Mouse (Mus musculus) stomach, postnatal 0 days (tissue): ENCODE results near the gene Zfp423. TPM values are rescaled to one million over a fixed set of nuclear protein-coding genes. Genes with fewer than 3 reads are reported as not detected.

Experiments
- ATAC-seq: fragments of 200-750 bp; cut with Nextera tagmentation; 2 replicates; pipeline ENCODE4 v1.8.0; 2017; ENCODE audit not compliant: low FRiP score, low TSS enrichment
- DNase-seq: peaks from one replicate; pipeline ENCODE4 v3.0.0-alpha.2; 2016; ENCODE audit warnings: low spot score
- H3K27ac ChIP-seq: fragments of 300-500 bp; sonication (generic); replicated peaks from 2 replicates; pipeline ENCODE4 v1.5.1; 2014; ENCODE audit warnings: mild to moderate bottlenecking, control low read depth
- H3K27me3 ChIP-seq: fragments of 300-500 bp; sonication (generic); 2 replicates; pipeline ENCODE4 v1.6.1; 2014; ENCODE audit warnings: low read length; ENCODE audit not compliant: control insufficient read depth, insufficient read depth
- H3K36me3 ChIP-seq: fragments of 300-500 bp; sonication (generic); 2 replicates; pipeline ENCODE4 v1.6.1; 2014; ENCODE audit warnings: low read length, mixed read lengths; ENCODE audit not compliant: control insufficient read depth, insufficient read depth
- H3K4me1 ChIP-seq: fragments of 300-500 bp; sonication (generic); replicated peaks from 2 replicates; pipeline ENCODE4 v1.6.1; 2014; ENCODE audit warnings: antibody characterized with exemption; ENCODE audit not compliant: control insufficient read depth, insufficient read depth
- H3K4me2 ChIP-seq: fragments of 300-500 bp; sonication (generic); replicated peaks from 2 replicates; pipeline ENCODE4 v1.6.1; 2014; ENCODE audit warnings: low read depth, mild to moderate bottlenecking, control low read depth, moderate library complexity
- H3K4me3 ChIP-seq: fragments of 300-500 bp; sonication (generic); 2 replicates; pipeline ENCODE4 v1.5.1; 2014; ENCODE audit warnings: low read depth, low read length, control low read depth
- H3K9ac ChIP-seq: fragments of 300-500 bp; sonication (generic); 2 replicates; pipeline ENCODE4 v1.6.1; 2014; ENCODE audit warnings: mild to moderate bottlenecking, low read length, control low read depth, mixed read lengths
- H3K9me3 ChIP-seq: fragments of 300-500 bp; sonication (generic); 2 replicates; pipeline ENCODE4 v1.6.1; 2016; ENCODE audit warnings: low read length; ENCODE audit not compliant: control insufficient read depth
- CTCF ChIP-seq: IDR thresholded peaks from 2 replicates; pipeline ENCODE4 v1.5.1; 2016; ENCODE audit warnings: antibody characterized with exemption, low read depth, mild to moderate bottlenecking, moderate library complexity
- EP300 ChIP-seq: optimal IDR thresholded peaks from 2 replicates; pipeline ENCODE3; 2016; ENCODE audit warnings: antibody characterized with exemption
- WGBS: fragments of 180-500 bp; shearing (Covaris S2); extraction: QIAGEN DNeasy Blood & Tissue Kit; methylation state at CpG from one replicate; pipeline ENCODE4 v1.1.7; 2014; 5-methylcytosine and 5-hydroxymethylcytosine counted together
- polyA plus RNA-seq: library from polyadenylated mRNA; unstranded; fragments of >200 nt; fragmentation: Nextera tagmentation; extraction: Ambion mirVana; gene quantifications from 2 replicates; pipeline ENCODE4 v1.2.1, GENCODE M21; 2015

Zfp423 gene
- polyA plus RNA-seq, 1 experiment from 2014 or later: 2.6 TPM

- ATAC-seq: no peak
- no peaks in the 10 kb centered on the region for H3K36me3 ChIP-seq
- no peak for DNase-seq
- no peaks in the 10 kb centered on the region for H3K9me3 ChIP-seq
- 84% methylated on average over 13 of the region's 13 CpGs for WGBS
- no peak overlapping the region for H3K4me2 ChIP-seq
- no peak overlapping the region for H3K27ac ChIP-seq
- H3K27me3 ChIP-seq: no peaks in the 10 kb centered on the region
- H3K4me3 ChIP-seq: no peak overlapping the region
- TF ChIP-seq EP300 (no peak), CTCF (no peak)
- no peak overlapping the region for H3K9ac ChIP-seq
- no peaks in the 10 kb centered on the region for H3K4me1 ChIP-seq
Measured at GRCm38 (mm10) chr8:87671209-87671970, 288.0 kb downstream of the Zfp423 start.

- ATAC-seq (no peak), DNase-seq (no peak)
- no peak overlapping the region for H3K27ac ChIP-seq
- no peaks in the 10 kb centered on the region for H3K9me3 ChIP-seq
- H3K9ac ChIP-seq: no peak overlapping the region
- WGBS: 90% methylated on average over 3 of the region's 3 CpGs
- H3K4me3 ChIP-seq: no peak overlapping the region
- H3K4me1 ChIP-seq: no peaks in the 10 kb centered on the region
- TF ChIP-seq EP300 (no peak), CTCF (no peak)
- H3K27me3 ChIP-seq: no peaks in the 10 kb centered on the region
- H3K4me2 ChIP-seq: no peak overlapping the region
- H3K36me3 ChIP-seq: no peaks in the 10 kb centered on the region
Measured at GRCm38 (mm10) chr8:87670232-87670631, 289.2 kb downstream of the Zfp423 start.

- Histone ChIP-seq H3K36me3 (no peaks in the 10 kb centered on the region), H3K9ac (no peak overlapping the region), H3K4me1 (no peaks in the 10 kb centered on the region), H3K4me2 (no peak overlapping the region), H3K4me3 (no peak overlapping the region), H3K27me3 (no peaks in the 10 kb centered on the region), H3K9me3 (no peaks in the 10 kb centered on the region), H3K27ac (no peak overlapping the region)
- ATAC-seq (no peak), DNase-seq (no peak)
- WGBS: 77% methylated on average over 2 of the region's 2 CpGs
- TF ChIP-seq CTCF: no peak
- no peak for TF ChIP-seq EP300
Measured at GRCm38 (mm10) chr8:87668736-87669135, 290.7 kb downstream of the Zfp423 start.

GRCm38 (mm10) chr8:87667914-87668643 lies 291.3 kb downstream of the Zfp423 start:
- no peaks in the 10 kb centered on the region for H3K4me1 ChIP-seq
- TF ChIP-seq EP300 (no peak), CTCF (no peak)
- H3K36me3 ChIP-seq: no peaks in the 10 kb centered on the region
- no peaks in the 10 kb centered on the region for H3K9me3 ChIP-seq
- no peak overlapping the region for H3K4me3 ChIP-seq
- no peak overlapping the region for H3K4me2 ChIP-seq
- 78% methylated on average over 26 of the region's 26 CpGs for WGBS
- DNase-seq (no peak), ATAC-seq (no peak)
- H3K27ac ChIP-seq: no peak overlapping the region
- no peak overlapping the region for H3K9ac ChIP-seq
- H3K27me3 ChIP-seq: peaks cover 1% of the 10 kb centered on the region

GRCm38 (mm10) chr8:87667297-87667696 lies 292.1 kb downstream of the Zfp423 start:
- Histone ChIP-seq H3K27me3 (peaks cover 3% of the 10 kb centered on the region), H3K4me2 (no peak overlapping the region), H3K27ac (no peak overlapping the region), H3K36me3 (no peaks in the 10 kb centered on the region), H3K9me3 (no peaks in the 10 kb centered on the region), H3K9ac (no peak overlapping the region), H3K4me1 (no peaks in the 10 kb centered on the region), H3K4me3 (no peak overlapping the region)
- no peak for ATAC-seq
- no peak for DNase-seq
- TF ChIP-seq EP300: no peak
- no peak for TF ChIP-seq CTCF
- WGBS: 87% methylated on average over 6 of the region's 6 CpGs

DNA sequence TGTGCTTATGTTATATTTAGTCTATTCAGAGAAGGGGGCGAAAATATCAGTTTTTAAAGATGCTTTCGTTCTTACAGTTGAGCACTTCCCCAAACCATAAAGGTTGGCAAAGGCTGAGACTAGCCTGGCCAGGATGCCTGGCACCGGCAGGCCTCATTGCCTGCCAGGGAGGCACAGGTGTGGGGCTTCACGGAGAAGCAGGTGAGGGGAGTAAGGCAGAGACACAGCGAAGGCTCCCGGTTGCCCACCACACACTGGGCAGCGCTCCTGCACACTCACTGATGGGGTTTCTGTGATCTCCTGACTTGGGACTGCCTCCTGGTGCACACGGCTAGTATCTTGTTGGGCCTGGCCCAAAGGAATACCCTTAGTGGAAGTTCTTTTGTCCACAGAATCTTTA lies 294.1 kb downstream of the Zfp423 start:
- TF ChIP-seq EP300: no peak
- TF ChIP-seq CTCF: no peak
- Histone ChIP-seq H3K9ac (no peak overlapping the region), H3K36me3 (no peaks in the 10 kb centered on the region), H3K4me1 (no peaks in the 10 kb centered on the region), H3K27me3 (peaks cover 3% of the 10 kb centered on the region), H3K4me3 (no peak overlapping the region), H3K27ac (no peak overlapping the region), H3K9me3 (no peaks in the 10 kb centered on the region), H3K4me2 (no peak overlapping the region)
- DNase-seq (no peak), ATAC-seq (no peak)
- WGBS: 90% methylated on average over 8 of the region's 8 CpGs
